Mouse (Mus musculus) layer of hippocampus, adult 2 months (tissue): Measurements from ENCODE around the gene Mrs2. TPM values are rescaled to one million over a fixed set of nuclear protein-coding genes. Genes with fewer than 3 reads are reported as not detected.

Experiments
- DNase-seq, 2 experiments: peaks; one replicate each; pipeline ENCODE4 v3.0.0; 2022; ENCODE audit warnings: low spot score in 2 of 2
- H3K27ac ChIP-seq: fragments of 200-600 bp; 2 replicates; pipeline ENCODE4 v1.8.1; 2022
- H3K4me3 ChIP-seq: fragments of 200-600 bp; 2 replicates; pipeline ENCODE4 v1.8.1; 2022; ENCODE audit warnings: mild to moderate bottlenecking
- CTCF ChIP-seq: fragments of 200-600 bp; conservative IDR thresholded peaks from 2 replicates; pipeline ENCODE4 v1.8.1; 2022; ENCODE audit warnings: antibody characterized with exemption, mild to moderate bottlenecking, moderate library complexity
- long read RNA-seq, 2 experiments: library from polyadenylated mRNA; stranded (forward); transcript quantifications; one replicate each; pipeline ENCODE4 v2.0.0; 2021; ENCODE audit warnings: borderline mapping rate in 2 of 2
- total RNA-seq, 2 experiments: library from RNA; stranded (reverse); gene quantifications; 2 replicates each; pipeline ENCODE4 v1.2.3; 2021

The Mrs2 gene
- 10 to 100 TPM; 56.5 to 67.1 TPM for total RNA-seq
- long read RNA-seq, experiment 1, full-length matches to known transcripts = 13 of 37 reads
- long read RNA-seq, experiment 1, partial matches to known transcripts = 5 of 37 reads
- long read RNA-seq, experiment 1, other reads (novel, unspliced or antisense) = 19 of 37 reads
- long read RNA-seq, experiment 2, full-length matches to known transcripts = 26 of 47 reads
- long read RNA-seq, experiment 2, partial matches to known transcripts = 8 of 47 reads
- long read RNA-seq, experiment 2, other reads (novel, unspliced or antisense) = 13 of 47 reads

DNA sequence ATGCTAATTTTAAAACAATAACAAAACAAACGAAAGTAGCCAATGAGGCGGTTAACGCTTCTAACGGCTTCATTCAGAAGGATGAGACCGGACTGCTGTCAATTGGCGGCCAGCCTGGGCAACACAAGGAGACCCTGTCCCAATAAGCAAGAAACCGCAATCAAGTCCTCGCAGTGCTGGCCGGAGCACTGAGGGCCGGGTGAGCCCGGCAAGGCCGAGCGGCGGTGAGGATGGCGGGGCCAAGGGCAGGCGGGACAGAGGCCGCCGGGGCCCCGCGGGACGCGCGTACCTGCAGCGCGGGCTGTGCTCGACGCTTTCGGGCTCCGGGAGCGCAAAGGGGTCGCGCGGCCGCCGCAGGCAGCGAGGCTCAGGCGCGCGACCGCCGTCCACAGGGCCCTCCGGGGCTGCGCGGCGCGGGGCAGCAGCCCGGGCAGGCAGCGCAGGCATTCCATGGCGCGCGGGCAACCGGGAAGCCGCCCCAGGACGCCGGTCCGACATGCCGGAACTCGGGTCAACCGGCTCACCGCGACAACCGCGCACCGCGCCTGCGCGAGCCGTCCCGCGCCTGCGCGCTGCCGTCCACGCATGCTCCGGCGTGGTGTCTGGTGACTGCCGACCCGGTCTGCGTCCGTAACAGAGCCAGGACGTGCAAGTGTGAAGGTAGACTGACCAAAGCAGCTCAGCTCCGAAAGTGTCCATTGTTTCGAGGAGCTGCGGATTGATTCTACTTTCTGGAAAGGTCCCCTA is at the start of gene Mrs2:
Gene Mrs2 (minus strand): TSS at position 587 of the 747 bp plus-strand sequence.
- peak; percentile 85 to 87 for DNase-seq
- TF ChIP-seq CTCF = no peak
- peak within 1 kb of the TSS; percentile 83 for H3K4me3 ChIP-seq
- H3K27ac ChIP-seq = peak within 1 kb of the TSS; percentile 77

DNA sequence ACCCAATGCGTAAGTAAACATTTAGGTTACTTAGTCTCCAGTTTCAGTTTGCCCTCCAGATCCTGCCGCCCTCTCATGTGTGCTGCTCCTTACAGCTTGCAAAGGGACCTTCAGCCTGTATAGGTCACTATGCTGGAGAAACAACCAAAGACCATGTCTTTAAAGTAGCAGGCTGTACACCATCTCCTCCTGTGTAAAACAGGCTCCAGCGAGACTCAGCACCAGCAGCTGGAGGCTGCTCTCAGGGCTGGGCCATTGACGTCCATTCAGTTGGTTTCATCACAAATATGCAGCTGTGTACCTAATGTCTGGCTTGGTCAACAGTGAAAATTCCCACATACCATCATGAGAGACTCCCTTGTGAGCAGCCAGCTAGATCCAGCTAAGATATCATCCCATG is 49.6 kb upstream of the Mrs2 start:
- no peak for DNase-seq
- no peak overlapping the region for H3K4me3 ChIP-seq
- H3K27ac ChIP-seq = no peak overlapping the region
- TF ChIP-seq CTCF = no peak

DNA sequence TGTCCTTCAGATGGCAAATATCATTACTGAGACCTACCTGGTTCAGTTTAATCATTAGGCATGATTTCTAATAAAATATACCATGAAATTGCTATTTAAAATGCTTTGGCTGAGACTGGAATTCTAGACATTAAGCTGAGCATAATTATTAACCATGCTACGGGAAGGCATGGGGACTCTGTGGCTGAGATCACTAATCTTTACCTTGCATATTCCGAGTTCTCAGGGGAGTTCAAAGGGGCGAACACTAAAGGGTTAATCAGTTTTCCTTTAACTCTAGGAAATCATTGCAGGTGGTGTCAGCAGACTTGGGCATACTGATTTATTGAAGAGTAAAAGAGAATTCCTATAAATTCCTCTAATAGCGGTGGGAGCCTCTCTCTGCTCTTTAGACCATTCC is 47.0 kb upstream of the Mrs2 start:
- Histone ChIP-seq H3K27ac (no peak overlapping the region), H3K4me3 (no peak overlapping the region)
- DNase-seq = no peak
- TF ChIP-seq CTCF = no peak

DNA sequence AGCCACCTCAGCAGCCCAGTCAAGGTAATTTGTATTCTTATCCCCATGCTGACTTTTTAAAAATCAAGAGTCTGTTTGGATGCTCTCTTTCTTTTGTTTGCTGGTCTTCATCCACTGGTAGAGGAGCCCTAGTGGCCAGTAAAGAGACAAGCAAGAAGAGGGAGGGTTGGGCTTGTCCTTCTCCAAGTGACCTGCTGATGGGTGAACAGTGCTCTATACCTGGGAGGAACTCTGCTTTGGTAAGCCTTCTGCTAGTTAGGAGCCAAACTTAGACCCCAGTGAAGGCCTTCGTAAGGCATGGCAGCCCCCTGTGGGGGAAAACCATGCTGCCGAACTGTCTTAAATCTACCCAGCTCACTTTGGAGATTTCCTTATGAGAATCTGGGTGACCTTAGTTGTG is 46.5 kb upstream of the Mrs2 start:
- no peak overlapping the region for H3K27ac ChIP-seq
- no peak for TF ChIP-seq CTCF
- no peak overlapping the region for H3K4me3 ChIP-seq
- no peak for DNase-seq

DNA sequence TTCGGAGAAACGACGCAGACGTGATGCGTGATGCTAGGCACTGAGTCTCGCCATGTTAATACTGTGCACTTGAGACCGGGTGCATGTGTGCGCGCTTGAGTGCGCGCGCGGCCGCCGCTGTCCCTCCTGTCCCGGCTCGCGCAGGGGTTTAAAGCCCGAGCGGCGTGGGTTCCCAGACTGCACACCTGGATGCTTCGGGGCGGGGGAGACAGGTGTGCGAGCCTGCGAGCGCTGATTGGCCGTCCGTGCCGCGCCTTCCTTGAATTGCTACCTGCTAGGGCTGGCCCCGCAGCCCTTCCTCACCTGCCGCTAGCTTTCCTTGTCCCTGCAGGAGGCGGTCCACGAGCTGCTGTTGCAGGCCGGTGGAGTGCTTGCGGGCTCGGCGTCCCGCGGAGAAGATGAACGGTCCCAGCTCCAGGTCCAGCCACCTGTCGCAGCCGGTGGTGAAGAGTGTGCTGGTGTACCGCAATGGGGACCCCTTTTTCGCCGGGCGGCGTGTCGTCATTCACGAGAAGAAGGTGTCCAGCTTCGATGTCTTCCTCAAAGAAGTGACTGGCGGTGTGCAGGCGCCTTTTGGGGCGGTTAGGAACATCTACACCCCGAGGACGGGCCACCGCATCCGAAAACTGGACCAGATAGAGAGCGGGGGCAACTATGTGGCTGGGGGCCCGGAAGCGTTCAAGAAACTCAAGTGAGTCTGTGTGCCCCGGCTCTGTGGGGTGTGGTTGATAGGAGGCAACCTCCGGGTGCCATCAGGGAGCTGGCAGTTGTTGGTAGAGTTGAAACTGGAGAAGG is 35.9 kb upstream of the Mrs2 start, which contains the start of gene Dcdc2a:
Gene Dcdc2a (plus strand): TSS at position 132 of the 795 bp plus-strand sequence.
- no peak for TF ChIP-seq CTCF
- DNase-seq = no peak
- Histone ChIP-seq H3K4me3 (peak within 1 kb of the TSS; percentile 74), H3K27ac (peak within 1 kb of the TSS; percentile 80)

DNA sequence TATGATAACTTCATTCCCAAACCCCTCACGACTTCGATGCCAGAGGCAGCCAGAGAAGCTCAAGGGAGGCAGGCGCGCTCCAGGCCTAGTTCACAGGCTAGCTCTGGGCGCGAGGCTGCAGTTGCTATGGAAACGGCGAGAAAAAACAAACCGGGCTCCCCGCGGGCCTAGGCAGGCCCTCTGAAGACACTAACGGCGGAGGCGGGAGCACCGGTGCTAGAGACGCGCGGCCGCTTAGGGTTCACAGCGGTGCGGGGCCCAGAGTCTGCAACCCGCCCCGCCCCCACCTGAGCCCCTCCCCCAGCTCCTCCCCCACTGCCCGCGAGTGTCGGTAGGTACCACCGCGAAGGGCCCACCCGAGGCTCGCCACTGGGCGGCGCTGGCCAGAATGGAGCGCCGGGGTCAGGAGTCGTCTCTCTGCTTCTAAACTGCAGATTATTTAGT is 35.0 kb upstream of the Mrs2 start:
- Histone ChIP-seq H3K4me3 (peak overlapping the region; percentile 74), H3K27ac (peak overlapping the region; percentile 80)
- peak; percentile 67 for TF ChIP-seq CTCF
- peak; percentile 63 to 74 for DNase-seq

DNA sequence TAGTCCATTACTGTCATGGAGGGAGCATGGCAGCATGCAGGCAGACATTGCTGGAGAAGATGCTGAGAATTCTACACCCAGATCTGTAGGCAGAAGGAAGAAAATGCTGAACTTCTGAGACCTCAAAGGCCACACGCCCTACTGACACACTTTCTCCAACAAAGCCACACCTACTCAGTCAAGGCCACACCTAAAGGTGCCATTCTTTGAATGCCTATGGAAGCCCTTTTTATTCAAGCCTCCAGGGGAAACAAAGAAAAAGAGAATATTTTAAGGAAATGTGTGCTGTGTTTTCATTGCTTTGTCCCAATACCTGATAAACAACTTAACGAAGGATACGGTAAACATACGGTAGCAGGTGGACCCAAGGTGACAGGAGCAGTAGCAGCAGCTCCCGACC is 32.5 kb upstream of the Mrs2 start:
- no peak for TF ChIP-seq CTCF
- Histone ChIP-seq H3K27ac (no peak overlapping the region), H3K4me3 (no peak overlapping the region)
- no peak for DNase-seq

DNA sequence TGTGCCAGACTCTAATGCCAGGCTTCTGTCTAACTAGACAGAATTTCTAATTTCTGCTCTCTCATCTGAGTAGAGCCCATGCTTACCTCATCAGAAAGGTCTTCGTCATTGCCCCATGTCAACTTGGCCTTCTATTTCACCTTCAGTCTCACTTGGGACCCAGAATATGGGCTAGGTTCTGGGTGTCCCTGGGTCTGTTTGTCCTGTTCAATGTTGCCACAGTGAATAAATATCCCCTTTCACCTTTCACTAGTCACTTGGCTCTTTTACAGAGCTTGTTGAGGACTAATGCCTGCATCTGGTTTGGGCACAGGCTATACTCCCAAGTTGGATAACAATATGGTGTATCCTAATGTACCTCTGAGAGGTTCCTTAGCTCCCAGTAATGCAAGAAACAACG is 19.3 kb upstream of the Mrs2 start:
- TF ChIP-seq CTCF = no peak
- Histone ChIP-seq H3K27ac (no peak overlapping the region), H3K4me3 (no peak overlapping the region)
- DNase-seq = no peak

DNA sequence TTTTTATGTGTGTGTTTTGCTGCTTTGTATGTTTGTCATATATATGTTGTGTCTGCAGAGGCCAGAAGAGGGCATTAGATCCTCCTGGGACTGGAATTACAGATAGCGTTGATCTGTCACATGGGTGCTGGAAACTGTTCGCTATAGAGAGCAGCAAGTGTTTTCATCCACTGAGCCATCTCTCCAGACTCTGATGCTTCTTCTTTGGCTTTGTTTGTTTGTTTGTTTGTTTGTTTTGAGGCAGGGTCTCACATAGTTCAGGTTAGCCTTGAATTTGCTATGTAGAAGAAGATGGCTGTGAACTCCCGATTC is 6.9 kb upstream of the Mrs2 start:
- DNase-seq = no peak
- peak; percentile 38 for TF ChIP-seq CTCF
- Histone ChIP-seq H3K4me3 (no peak overlapping the region), H3K27ac (no peak overlapping the region)

DNA sequence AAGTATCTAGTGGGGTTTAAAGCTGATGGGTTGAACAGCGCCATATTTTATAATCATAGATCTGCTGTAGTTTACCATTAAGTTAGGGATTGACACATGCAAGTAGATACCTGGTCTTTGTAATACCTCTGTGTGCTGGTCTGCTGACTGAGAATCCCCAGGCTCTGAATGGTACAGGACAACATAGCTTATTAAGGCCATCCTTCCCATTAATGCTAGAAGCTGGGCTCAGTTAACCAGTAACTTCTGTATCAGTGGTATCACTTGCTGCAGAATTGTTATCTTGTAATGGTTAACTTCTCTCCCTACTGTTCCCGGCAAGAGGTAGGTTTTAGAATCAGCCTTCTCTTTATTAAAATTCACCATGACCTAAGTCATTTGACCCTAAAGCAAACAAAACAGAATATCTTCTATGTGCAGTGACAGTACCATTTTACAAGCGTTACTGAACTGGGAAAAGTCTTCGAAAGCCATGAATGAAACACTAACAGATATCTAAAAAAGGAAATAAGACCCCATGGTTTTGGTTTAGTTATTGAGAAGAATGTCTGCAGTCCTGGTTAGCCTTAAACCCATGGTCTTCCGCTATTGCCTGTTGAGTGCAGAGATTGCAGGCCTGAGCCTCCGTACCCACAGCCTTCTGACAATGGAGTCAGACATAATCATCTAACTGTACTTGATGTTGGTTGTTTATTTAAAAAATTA is 6.4 kb upstream of the Mrs2 start:
- Histone ChIP-seq H3K27ac (no peak overlapping the region), H3K4me3 (no peak overlapping the region)
- TF ChIP-seq CTCF = no peak
- DNase-seq = no peak

DNA sequence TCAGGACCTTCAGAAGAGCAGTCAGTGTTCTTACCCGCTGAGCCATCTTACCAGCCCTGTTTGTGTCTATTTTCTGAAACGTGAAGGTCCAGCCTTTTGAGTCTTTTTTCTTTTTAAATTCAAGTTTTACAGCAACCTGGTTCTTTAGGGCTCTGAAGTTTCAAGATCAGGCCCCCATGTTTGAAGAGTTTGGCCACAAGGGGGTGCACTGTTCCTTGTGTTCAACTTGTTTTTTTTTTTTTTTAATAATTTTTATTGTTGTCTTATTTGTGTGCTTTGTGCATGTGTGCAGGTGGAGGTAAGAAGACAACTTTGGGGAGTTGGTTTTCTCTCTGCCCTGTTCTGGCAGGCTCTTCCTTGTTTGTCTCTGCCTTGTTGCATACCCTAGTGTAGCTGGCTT is 4.5 kb upstream of the Mrs2 start:
- DNase-seq = peak in 1 of 2 experiments; percentile 42
- H3K27ac ChIP-seq = no peak overlapping the region
- peak; percentile 78 for TF ChIP-seq CTCF
- H3K4me3 ChIP-seq = no peak overlapping the region

DNA sequence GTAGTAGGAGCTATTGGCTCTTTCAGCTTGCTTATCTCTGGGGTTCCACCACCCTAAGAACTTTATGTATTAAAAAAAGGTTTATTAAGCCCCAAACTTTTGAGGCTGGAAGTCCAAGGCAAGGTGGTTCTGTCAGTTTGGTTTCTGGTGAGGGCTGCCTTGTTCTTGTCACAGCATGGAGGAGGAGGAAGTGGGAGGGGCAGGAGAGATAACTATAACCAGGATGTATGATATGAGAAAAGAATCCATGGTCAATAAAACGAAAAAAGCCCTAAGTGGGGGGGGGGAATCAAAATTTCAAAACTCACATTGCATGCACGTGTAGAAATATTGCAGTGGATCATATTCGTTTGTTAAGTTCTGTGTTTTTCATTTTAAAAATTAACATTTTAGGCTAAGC is 3.0 kb upstream of the Mrs2 start:
- DNase-seq = no peak
- no peak overlapping the region for H3K27ac ChIP-seq
- H3K4me3 ChIP-seq = no peak overlapping the region
- no peak for TF ChIP-seq CTCF

DNA sequence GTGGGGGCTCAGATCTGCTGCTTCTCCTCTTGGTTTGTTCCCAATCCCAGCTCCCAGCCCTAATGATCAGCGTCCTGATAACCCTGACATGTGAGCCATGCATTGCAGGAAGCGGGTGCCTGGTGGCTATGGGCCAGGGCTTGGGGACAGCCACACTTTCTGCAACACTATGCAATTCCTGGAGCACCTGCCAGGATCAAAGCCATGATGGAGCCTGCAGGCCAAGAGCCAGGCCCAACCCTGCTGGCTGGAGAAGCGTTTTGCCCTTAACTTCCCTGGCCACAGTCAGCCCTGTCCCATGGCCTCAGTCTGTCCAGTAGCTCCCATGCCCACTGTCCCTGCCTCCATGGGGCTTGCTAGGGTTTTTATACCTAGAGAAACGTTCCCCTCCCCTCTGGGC is 2.2 kb upstream of the Mrs2 start:
- H3K27ac ChIP-seq = no peak overlapping the region
- no peak overlapping the region for H3K4me3 ChIP-seq
- DNase-seq = no peak
- TF ChIP-seq CTCF = no peak
